Mouse (Mus musculus) lung, adult 2 months (tissue): Measurements from ENCODE around the gene Tinf2.

ENCODE experiments used
- CTCF ChIP-seq: fragments of 200-500 bp; IDR thresholded peaks from 2 replicates; pipeline ENCODE4 v1.5.1; 2011; ENCODE audit warnings: mild to moderate bottlenecking, low read length, control low read depth; ENCODE audit not compliant: insufficient read depth
- POLR2A ChIP-seq: fragments of 200-500 bp; IDR thresholded peaks from 2 replicates; pipeline ENCODE4 v1.6.1; 2011; ENCODE audit warnings: low read depth, mild to moderate bottlenecking, control low read depth, low read length, borderline replicate concordance; ENCODE audit errors: extremely low read depth

GRCm38 (mm10) chr14:55677615-55678014 is 4.0 kb downstream of the Tinf2 start:
- no peak for TF ChIP-seq CTCF
- no peak for TF ChIP-seq POLR2A
